Mouse (Mus musculus) cerebellum, postnatal 36 days (tissue): ENCODE data around the gene Odf4.
"Not testable (repeated sequence)": the region's sequence is repeated elsewhere in the genome, so short reads cannot be mapped to it uniquely, and the experiment has no call there.

Experiments
- DNase-seq, 2 experiments: peaks; one replicate each; pipeline ENCODE4 v3.0.0; 2021 to 2022; ENCODE audit warnings: mixed read lengths in 2 of 2

Gene Odf4

DNA sequence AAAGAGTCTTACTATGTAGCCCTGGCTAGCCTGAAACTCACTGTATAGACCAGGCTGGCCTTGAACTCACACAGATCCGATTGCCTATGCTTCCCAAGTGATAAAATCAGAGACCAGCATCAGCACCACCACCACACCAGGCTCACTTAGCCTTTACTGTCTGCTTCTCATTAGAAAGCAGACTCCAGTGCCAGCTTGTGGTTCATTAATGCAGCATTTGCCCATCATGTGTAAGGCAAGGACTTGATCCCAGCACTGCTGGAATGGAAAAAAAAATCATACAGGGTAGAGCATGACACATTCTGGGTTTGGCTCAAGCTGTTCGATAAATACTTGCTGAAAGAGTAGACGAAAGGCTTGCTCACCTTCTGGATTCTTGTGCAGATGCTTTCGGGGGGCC is 19.1 kb upstream of the Odf4 start:
- no peak for DNase-seq

- no peak for DNase-seq
These were observed 18.4 kb upstream of the Odf4 start for GRCm38 (mm10) chr11:68945245-68945644.

- DNase-seq = no peak
These were observed 15.8 kb upstream of the Odf4 start for GRCm38 (mm10) chr11:68942731-68943130.

DNA sequence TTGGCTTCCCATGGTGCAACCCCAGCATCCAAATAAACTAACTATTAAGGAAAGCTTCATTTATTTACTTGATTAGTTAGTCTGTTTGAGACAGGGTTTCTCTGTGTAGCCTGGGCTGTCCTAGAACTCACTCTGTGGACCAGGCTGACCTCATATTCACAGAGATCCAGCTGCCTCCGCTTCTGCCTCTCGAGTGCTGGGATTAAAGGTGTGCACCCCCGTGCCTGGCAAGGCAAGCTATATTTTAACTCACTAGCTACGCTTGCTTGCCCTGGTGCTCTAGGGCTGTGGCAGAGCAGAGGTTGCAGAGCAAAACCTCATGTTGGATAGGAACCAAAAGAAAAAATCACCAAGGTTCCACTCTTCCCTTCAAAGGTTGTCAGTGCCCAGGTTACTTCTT is 13.6 kb upstream of the Odf4 start:
- DNase-seq = peak in 1 of 2 experiments; percentile 18

DNA sequence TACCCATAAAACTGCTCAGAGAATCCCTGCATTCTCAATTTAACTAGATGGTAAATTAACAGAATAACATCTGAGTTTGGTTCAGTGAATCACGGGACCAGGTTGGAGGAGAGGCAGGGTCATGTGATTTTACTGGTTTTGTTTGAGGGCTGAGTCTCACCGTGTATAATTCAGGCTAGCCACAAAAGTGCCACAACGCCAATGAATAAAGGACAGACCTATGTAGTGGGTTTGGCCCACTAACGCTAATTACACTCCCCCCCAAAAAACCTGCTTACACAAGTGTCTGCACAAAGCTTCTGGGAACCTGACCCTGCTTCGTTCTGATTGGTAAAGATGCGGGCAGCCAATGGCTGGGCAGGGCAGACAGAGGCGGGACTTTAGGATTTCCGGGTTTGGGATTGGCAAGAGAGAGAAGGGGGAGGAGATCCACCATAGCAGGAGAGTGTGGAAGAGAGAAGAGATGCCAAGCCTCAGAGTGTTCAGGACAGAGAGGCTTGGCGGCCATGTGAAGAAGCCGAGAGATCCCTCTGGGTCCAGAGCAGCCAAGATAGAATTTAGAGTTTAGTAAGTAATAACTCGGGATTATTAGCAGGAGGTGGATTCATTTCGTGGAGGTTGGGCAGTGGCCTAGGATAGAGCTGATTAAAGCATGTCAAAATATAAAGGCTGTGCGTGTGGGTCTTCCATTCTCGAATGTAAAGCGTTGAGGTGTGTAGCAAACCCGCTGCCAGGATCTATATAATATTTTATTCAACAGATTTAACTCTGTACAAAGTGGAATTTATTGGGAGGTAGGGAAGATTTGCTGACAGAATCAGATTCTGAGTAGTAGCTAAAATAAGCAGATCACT is 12.8 kb upstream of the Odf4 start:
- DNase-seq = peak; percentile 83 to 87

- not testable (repeated sequence) for DNase-seq
These were observed 10.1 kb upstream of the Odf4 start for GRCm38 (mm10) chr11:68936951-68937350.

DNA sequence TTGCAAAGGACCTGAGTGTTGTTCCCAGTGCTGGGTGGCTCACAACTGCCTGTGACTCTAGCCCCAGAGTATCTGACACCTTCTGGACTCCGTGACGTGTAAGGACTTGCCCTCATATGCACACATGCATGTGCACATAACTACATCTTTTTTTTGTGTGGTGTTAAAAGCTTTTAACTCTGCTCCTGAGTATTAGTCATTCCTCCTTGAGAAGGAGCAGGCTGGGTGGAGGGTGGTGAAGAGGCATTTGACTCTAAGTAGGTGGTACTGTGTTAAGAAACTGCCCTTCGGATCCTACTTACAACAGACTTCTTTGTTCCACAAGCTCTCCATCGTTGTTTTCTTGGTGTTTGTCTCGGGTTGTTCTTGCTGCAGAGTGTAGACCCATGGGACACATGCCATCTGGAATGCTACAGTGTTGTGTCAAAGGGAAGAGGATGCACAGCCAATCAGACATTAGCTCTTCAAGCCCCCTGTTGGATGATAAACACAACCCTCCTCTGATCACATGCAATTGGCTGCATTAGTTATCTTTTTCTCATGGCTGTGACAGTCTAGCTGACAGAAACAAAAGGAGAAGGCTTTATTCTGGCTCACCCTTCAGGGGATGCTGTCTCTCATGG is 7.1 kb upstream of the Odf4 start:
- DNase-seq = no peak

GRCm38 (mm10) chr11:68929947-68930346 is 3.1 kb upstream of the Odf4 start:
- DNase-seq = no peak

DNA sequence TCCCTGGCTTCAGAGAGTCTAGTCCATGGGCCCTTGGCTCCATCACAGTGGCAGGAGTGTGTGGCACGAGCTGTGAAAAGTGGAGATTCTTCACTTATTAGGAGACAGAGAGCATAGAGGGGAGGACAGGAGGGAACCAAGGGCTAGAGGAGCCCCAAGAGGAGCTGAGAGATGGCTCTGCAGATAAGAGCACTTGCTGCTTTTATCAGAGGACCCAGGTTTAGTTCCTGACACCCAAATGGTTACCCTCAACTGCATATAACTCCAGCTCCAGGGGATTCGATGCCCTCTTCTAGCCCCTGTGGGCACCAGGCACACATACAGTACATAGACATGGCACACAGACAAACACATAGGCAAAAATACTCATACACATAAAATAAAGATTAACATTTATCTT is 2.1 kb downstream of the Odf4 start:
- DNase-seq = no peak

DNA sequence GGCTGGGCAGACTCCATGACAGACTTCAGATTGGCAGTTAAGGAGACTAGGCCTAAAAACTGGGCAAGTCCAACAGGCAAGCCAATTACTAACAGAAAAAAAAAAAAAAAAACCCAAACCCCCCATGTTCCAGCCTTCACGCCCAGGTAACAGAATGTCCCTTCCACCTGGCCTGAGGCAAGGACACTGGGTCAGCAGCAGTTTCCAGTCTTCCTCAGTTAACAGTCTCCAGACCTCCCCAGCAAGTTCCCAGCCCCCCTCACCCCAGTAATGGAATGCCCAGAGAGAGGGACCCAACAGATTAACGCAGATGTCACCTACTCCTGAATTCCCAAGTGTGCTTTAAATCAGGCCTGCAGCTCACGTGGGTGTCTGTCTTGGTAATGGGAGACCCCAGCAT is 3.7 kb downstream of the Odf4 start:
- no peak for DNase-seq

- no peak for DNase-seq
These were observed 12.3 kb downstream of the Odf4 start for GRCm38 (mm10) chr11:68914566-68914965.

- DNase-seq = no peak
These were observed 15.2 kb downstream of the Odf4 start for GRCm38 (mm10) chr11:68911531-68912177.

GRCm38 (mm10) chr11:68908846-68909503 is 17.9 kb downstream of the Odf4 start:
- DNase-seq = no peak

GRCm38 (mm10) chr11:68907251-68907650 is 19.6 kb downstream of the Odf4 start:
- DNase-seq = no peak

GRCm38 (mm10) chr11:68906461-68906790 is 20.5 kb downstream of the Odf4 start:
- DNase-seq = no peak

DNA sequence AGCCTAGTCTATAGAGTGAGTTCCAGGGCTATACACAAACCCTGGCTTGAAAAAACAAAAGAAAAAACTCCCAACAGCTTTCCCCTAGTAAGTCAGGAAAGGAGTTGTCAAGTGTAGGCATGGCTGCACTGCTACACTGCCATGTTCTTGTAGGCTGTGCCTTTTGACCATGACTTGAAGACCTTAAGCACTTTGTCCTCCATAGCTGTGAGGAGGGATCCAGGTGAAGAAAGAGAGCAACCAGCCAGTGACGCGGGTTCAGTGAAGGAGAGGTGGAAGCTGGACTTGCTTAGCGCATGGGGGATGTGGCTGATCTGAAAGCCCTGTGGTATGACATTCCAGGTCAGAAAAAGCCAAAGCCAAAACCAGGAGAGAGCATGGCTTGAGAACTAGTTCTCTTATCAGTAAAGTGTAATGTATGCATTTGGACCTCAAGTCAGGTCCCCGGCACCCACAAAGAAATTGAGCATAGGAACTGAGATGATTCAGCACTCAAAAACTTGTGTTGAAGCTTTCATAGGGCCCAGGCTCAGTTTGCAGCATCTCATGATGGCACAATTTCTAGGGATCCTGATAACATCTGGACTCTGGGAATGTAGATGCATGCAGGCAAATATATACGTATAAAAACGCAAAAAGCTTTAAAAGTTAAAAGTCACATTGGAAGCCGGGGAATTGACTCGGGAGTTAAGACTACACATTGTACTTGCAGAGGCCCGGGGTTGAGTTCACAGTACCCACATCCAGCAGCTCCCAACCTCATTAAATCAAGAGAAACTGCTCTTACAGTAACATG is 21.0 kb downstream of the Odf4 start:
- no peak for DNase-seq

DNA sequence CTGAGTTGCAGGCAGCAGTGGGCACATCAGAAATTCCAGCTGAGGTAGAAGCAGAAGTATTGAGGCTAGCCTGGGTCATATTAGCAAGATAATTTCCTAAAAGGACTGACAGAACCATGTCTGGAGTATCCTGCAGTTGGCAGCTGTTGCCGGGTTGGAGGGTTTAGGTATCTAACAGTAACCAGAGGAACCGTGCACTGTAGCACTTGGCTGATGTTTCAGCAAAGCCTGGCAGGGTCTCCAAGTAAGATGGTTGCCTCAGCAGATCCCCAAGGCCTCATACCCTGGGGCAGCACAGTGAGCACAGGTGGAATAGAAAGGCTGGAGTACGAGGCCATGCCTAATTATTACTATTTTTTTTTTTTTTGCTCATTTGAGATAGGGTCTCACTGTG is 21.7 kb downstream of the Odf4 start:
- no peak for DNase-seq

DNA sequence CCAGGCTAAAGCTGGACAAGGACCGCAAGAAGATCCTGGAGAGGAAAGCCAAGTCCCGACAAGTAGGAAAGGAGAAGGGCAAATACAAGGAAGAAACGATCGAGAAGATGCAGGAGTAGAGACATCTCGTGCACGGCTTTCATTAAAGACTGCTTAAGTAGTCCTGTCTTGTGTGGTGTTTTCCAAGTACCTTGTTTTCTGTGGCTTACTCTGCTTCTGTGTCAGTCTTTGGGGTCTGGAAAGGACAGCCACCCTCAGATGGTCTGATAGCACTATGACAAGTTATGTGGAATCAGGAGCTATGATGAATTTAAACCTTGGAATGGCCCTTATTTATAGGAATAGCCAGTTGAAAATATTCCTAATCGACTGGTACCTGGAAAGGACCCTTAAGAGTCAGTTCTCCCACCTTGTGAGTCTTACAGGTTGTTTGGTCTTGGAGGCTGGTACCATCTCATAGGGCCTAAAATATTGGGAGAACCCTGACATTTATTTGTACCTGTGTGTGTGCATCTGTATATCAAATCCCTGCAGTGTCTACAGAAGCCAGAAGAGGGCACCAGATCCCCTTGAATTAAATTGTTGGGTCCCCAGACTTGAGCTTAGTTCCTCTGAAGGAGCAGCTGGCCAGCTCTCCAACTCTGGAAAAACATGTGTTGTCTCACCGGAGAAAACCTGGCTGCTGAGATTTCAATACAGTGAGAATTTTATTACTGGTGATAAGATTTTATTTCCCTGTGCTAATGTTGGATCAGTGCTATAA is 22.3 kb downstream of the Odf4 start:
- DNase-seq = peak; percentile 69 to 82

DNA sequence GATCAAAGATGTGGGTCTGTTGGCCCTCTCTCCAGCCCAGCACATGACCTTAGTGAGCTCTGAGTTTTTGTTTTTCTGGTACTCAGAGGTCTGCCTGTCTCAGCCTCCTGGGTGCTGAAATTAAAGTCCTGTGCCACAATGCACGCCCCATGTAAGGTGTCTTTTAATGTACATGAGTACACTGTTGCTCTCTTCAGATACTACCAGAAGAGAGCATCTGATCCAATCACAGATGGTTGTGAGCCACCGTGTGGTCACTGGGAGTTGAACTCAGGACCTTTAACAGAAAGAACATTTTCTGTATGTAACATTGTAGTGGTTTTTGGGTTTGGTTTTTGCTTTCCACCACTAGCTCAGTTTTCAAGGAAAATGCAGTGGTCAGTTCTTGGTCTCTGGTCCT is 23.1 kb downstream of the Odf4 start:
- no peak for DNase-seq

GRCm38 (mm10) chr11:68902823-68903222 is 24.1 kb downstream of the Odf4 start:
- DNase-seq = no peak

- DNase-seq = no peak
These were observed 24.5 kb downstream of the Odf4 start for GRCm38 (mm10) chr11:68902367-68902766.

GRCm38 (mm10) chr11:68902047-68902364 is 24.9 kb downstream of the Odf4 start:
- DNase-seq = no peak
